Mouse (Mus musculus) small intestine, adult 2 months (tissue): ENCODE data around the gene Slc6a13. TPM values are rescaled to one million over a fixed set of nuclear protein-coding genes. Genes with fewer than 3 reads are reported as not detected.

Source experiments
- H3K27ac ChIP-seq: fragments of 200-500 bp; 2 replicates; pipeline ENCODE4 v1.5.1; 2012; ENCODE audit warnings: low read depth, low read length, control low read depth, inconsistent platforms; ENCODE audit not compliant: insufficient read depth
- H3K27me3 ChIP-seq: fragments of 200-500 bp; 2 replicates; pipeline ENCODE4 v1.6.1; 2012; ENCODE audit warnings: mild to moderate bottlenecking, moderate library complexity, low read length, inconsistent platforms; ENCODE audit not compliant: control insufficient read depth, insufficient read depth
- H3K36me3 ChIP-seq: fragments of 200-500 bp; 2 replicates; pipeline ENCODE4 v1.6.1; 2012; ENCODE audit warnings: mild to moderate bottlenecking, low read length, control low read depth, inconsistent platforms; ENCODE audit not compliant: control insufficient read depth, insufficient read depth
- H3K4me1 ChIP-seq: fragments of 200-500 bp; 2 replicates; pipeline ENCODE4 v1.6.1; 2012; ENCODE audit warnings: low read length, inconsistent platforms, mixed read lengths; ENCODE audit not compliant: control insufficient read depth, insufficient read depth, insufficient read length
- H3K4me3 ChIP-seq: fragments of 200-500 bp; 2 replicates; pipeline ENCODE4 v1.5.1; 2012; ENCODE audit warnings: low read depth, mild to moderate bottlenecking, control low read depth, inconsistent platforms, low read length, moderate library complexity
- CTCF ChIP-seq: fragments of 200-500 bp; IDR thresholded peaks from 2 replicates; pipeline ENCODE4 v1.5.1; 2012; ENCODE audit warnings: low read depth, mild to moderate bottlenecking, control low read depth, inconsistent platforms, low read length, moderate library complexity, mixed read lengths; ENCODE audit not compliant: insufficient replicate concordance, insufficient read length; ENCODE audit errors: extremely low read depth
- POLR2A ChIP-seq: fragments of 200-500 bp; IDR thresholded peaks from 2 replicates; pipeline ENCODE4 v1.6.1; 2012; ENCODE audit warnings: low read depth, mild to moderate bottlenecking, control low read depth, inconsistent platforms, low read length, moderate library complexity
- WGBS: fragments of 180-500 bp; shearing (Covaris S2); methylation state at CpG from one replicate; pipeline ENCODE4 v1.1.7; 2018; 5-methylcytosine and 5-hydroxymethylcytosine counted together
- polyA plus RNA-seq: library from polyadenylated mRNA; depleted of rRNA; stranded (reverse); fragments of >200 nt; gene quantifications from 2 replicates; pipeline ENCODE4 v1.2.3, GENCODE M21; 2012; rRNA removed

The Slc6a13 gene
- polyA plus RNA-seq, 1 experiment, result 0.20 TPM

GRCm38 (mm10) chr6:121371197-121371980, 71.4 kb downstream of the Slc6a13 start:
- TF ChIP-seq CTCF (no peak), POLR2A (no peak)
- no peak overlapping the region for H3K27ac ChIP-seq
- H3K4me1 ChIP-seq, result no peaks in the 10 kb centered on the region
- H3K36me3 ChIP-seq, result no peaks in the 10 kb centered on the region
- WGBS, result 30% methylated on average over 10 of the region's 10 CpGs
- H3K4me3 ChIP-seq, result no peak overlapping the region
- no peaks in the 10 kb centered on the region for H3K27me3 ChIP-seq

GRCm38 (mm10) chr6:121376159-121376558, 76.1 kb downstream of the Slc6a13 start:
- WGBS, result 71% methylated on average over 12 of the region's 12 CpGs
- no peaks in the 10 kb centered on the region for H3K4me1 ChIP-seq
- no peak overlapping the region for H3K4me3 ChIP-seq
- H3K36me3 ChIP-seq, result no peaks in the 10 kb centered on the region
- TF ChIP-seq POLR2A (no peak), CTCF (no peak)
- H3K27me3 ChIP-seq, result no peaks in the 10 kb centered on the region
- no peak overlapping the region for H3K27ac ChIP-seq

GRCm38 (mm10) chr6:121378256-121378655, 78.2 kb downstream of the Slc6a13 start:
- no peaks in the 10 kb centered on the region for H3K27me3 ChIP-seq
- no peak for TF ChIP-seq POLR2A
- no peak for TF ChIP-seq CTCF
- H3K4me1 ChIP-seq, result no peaks in the 10 kb centered on the region
- H3K27ac ChIP-seq, result no peak overlapping the region
- H3K36me3 ChIP-seq, result no peaks in the 10 kb centered on the region
- WGBS, result 46% methylated on average over 4 of the region's 4 CpGs
- no peak overlapping the region for H3K4me3 ChIP-seq

- H3K36me3 ChIP-seq, result no peaks in the 10 kb centered on the region
- TF ChIP-seq CTCF, result no peak
- no peak for TF ChIP-seq POLR2A
- H3K27ac ChIP-seq, result no peak overlapping the region
- no peak overlapping the region for H3K4me3 ChIP-seq
- WGBS, result 79% methylated on average over 8 of the region's 8 CpGs
- H3K27me3 ChIP-seq, result no peaks in the 10 kb centered on the region
- H3K4me1 ChIP-seq, result no peaks in the 10 kb centered on the region
Measured at GRCm38 (mm10) chr6:121380576-121380975, 80.5 kb downstream of the Slc6a13 start.

GRCm38 (mm10) chr6:121382071-121382470, 82.0 kb downstream of the Slc6a13 start:
- Histone ChIP-seq H3K27me3 (no peaks in the 10 kb centered on the region), H3K4me1 (no peaks in the 10 kb centered on the region), H3K4me3 (no peak overlapping the region), H3K27ac (no peak overlapping the region), H3K36me3 (no peaks in the 10 kb centered on the region)
- WGBS, result 54% methylated on average over 10 of the region's 10 CpGs
- TF ChIP-seq POLR2A, result no peak
- TF ChIP-seq CTCF, result no peak

GRCm38 (mm10) chr6:121385397-121385796, 85.4 kb downstream of the Slc6a13 start:
- no peak for TF ChIP-seq POLR2A
- no peak for TF ChIP-seq CTCF
- no peak overlapping the region for H3K4me3 ChIP-seq
- WGBS, result 83% methylated on average over 3 of the region's 3 CpGs

More at GRCm38 (mm10) chr6:121385397-121385796, 85.4 kb downstream of the Slc6a13 start:
- Histone ChIP-seq H3K27ac (no peak overlapping the region), H3K27me3 (no peaks in the 10 kb centered on the region), H3K4me1 (no peaks in the 10 kb centered on the region), H3K36me3 (no peaks in the 10 kb centered on the region)

Other genes with a start within 250 kb of the Slc6a13 start
- gene Mical3, start 169.2 kb upstream of the Slc6a13 start, polyA plus RNA-seq, result 6.1 and 8.9 TPM in 2 replicates
- 8.7 and 13.6 TPM in 2 replicates for gene Pex26, start 116.6 kb upstream of the Slc6a13 start, polyA plus RNA-seq
- 0.18 and 0.25 TPM in 2 replicates for gene Tuba8, start 89.5 kb upstream of the Slc6a13 start, polyA plus RNA-seq
- gene Usp18, start 54.3 kb upstream of the Slc6a13 start, polyA plus RNA-seq, result 2.3 and 16.9 TPM in 2 replicates
- 0.27 and 0.42 TPM in 2 replicates for gene Slc6a12, start 42.8 kb downstream of the Slc6a13 start, polyA plus RNA-seq
- gene Iqsec3, start 173.5 kb downstream of the Slc6a13 start, polyA plus RNA-seq, result 0.23 and 0.24 TPM in 2 replicates